Mouse (Mus musculus): ENCODE results near the gene Oasl1. TPM values are rescaled to one million over a fixed set of nuclear protein-coding genes. Genes with fewer than 3 reads are reported as not detected.

Oasl1 gene
- polyA plus RNA-seq, 1 experiment from 2014 or later: 0.26 TPM

DNA sequence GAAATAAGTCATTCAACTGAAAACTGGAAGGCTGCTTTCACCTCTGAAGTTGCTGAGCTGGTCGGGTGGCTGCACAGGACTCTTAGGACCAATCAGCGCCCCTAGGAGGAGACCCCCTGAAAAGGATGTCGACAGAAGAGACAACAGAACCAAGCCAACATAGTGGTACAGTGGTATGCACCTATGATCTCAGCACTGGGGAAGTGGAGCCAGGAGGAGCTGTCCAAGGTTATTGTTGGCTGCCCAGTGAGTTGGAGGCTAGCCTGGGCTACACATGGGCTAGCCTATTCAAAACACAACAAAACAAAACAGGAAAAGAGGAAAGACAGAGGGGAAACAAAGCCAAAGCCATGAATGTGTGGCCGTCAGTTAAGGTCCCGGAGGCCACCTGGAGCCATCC lies 35.0 kb downstream of the Oasl1 start:
- 83% methylated on average over 5 of the region's 5 CpGs for WGBS
- Histone ChIP-seq H3K4me1 (peaks cover 6% of the 10 kb centered on the region; the same call in 1 of the 2 replicates), H3K27me3 (peaks cover 3% of the 10 kb centered on the region; the same call in 1 of the 2 replicates), H3K36me3 (replicated peaks) (no peaks in the 10 kb centered on the region), H3K27ac (no peak overlapping the region), H3K9ac (no peak overlapping the region), H3K4me2 (no peak overlapping the region), H3K4me3 (replicated peaks) (no peak overlapping the region), H3K9me3 (no peaks in the 10 kb centered on the region)
- no peak for ATAC-seq (ENCODE audit: low FRiP score)

DNA sequence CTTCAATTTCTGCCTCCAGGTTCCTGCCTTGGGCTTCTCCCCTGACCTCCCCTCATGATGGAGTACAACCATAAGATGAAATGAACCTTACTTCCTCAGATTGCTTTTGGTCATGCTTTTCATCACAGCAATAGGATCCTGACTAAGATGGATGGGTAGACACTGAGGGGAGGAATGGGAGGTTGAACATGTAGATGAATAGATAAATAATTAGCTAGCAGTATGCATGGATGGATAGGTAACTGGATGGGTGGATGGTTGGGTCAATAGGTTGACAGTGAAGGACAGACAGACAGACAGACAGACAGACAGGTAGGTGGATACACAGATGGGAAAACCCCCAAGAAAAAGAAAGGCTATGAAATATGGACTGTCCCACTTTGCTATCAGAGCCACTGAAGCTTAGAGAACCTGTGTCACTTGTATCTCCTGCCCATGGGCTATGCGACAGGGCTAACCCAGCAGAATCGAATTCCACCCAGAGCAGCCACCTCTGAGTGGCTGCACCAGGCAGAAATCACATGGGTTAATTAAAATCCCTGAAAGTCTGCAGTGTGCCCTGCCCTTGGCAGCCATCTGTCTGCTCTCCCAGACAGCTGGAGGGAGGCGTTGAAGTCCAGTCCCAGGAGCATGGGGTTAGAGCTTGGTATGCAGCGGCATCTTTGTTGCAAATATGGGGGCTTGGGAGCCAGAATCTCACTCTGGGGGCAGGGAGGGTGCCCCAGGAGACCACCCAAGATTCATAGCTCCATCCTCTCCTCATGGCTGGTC lies 38.7 kb downstream of the Oasl1 start:
- H3K4me1 ChIP-seq: peaks cover 6% of the 10 kb centered on the region; the same call in 1 of the 2 replicates
- WGBS: 66% methylated on average over 4 of the region's 4 CpGs
- H3K36me3 ChIP-seq (replicated peaks): no peaks in the 10 kb centered on the region
- H3K9ac ChIP-seq: no peak overlapping the region
- no peak overlapping the region for H3K4me3 ChIP-seq (replicated peaks)
- no peak overlapping the region for H3K4me2 ChIP-seq
- no peaks in the 10 kb centered on the region for H3K9me3 ChIP-seq
- ATAC-seq (ENCODE audit: low FRiP score): no peak
- H3K27me3 ChIP-seq: peaks cover 3% of the 10 kb centered on the region; the same call in 1 of the 2 replicates
- no peak overlapping the region for H3K27ac ChIP-seq

DNA sequence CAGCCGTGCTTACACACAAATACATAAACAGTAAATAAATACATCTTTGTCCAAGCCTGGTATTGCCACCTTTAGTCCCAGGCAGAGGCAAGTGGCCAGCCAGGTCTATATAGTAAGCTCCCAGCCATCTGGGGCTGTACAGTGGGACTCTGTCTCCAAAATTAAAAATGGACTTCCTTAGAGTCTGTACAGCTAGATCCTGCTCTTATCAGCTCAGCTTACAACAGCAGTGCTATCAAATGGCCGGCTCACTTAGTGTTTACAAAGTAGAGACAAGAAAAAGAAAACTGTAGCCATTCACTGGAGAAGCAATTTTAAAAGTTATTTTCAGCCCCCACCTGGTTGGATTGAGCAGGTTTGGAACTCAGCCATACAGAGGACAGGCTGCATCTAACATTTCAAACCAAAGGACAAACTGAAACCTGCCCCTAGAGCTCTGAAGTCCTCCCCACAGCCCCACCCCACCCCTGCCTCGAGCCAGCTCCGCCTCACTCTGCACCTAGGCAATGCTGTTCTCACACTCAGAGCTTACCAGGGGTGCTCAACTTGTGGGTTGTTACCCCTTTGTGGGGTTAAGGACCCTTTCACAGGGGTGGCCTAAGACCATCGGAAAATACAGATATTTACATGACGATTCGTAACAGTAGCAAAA lies 41.4 kb downstream of the Oasl1 start:
- Histone ChIP-seq H3K4me3 (replicated peaks) (no peak overlapping the region), H3K27me3 (peaks cover 20% of the 10 kb centered on the region; the same call in 1 of the 2 replicates), H3K9me3 (no peaks in the 10 kb centered on the region), H3K4me1 (peaks cover 17% of the 10 kb centered on the region), H3K27ac (no peak overlapping the region), H3K4me2 (no peak overlapping the region), H3K9ac (no peak overlapping the region), H3K36me3 (replicated peaks) (no peaks in the 10 kb centered on the region)
- 72% methylated on average over 7 of the region's 7 CpGs for WGBS
- ATAC-seq (ENCODE audit: low FRiP score): no peak

DNA sequence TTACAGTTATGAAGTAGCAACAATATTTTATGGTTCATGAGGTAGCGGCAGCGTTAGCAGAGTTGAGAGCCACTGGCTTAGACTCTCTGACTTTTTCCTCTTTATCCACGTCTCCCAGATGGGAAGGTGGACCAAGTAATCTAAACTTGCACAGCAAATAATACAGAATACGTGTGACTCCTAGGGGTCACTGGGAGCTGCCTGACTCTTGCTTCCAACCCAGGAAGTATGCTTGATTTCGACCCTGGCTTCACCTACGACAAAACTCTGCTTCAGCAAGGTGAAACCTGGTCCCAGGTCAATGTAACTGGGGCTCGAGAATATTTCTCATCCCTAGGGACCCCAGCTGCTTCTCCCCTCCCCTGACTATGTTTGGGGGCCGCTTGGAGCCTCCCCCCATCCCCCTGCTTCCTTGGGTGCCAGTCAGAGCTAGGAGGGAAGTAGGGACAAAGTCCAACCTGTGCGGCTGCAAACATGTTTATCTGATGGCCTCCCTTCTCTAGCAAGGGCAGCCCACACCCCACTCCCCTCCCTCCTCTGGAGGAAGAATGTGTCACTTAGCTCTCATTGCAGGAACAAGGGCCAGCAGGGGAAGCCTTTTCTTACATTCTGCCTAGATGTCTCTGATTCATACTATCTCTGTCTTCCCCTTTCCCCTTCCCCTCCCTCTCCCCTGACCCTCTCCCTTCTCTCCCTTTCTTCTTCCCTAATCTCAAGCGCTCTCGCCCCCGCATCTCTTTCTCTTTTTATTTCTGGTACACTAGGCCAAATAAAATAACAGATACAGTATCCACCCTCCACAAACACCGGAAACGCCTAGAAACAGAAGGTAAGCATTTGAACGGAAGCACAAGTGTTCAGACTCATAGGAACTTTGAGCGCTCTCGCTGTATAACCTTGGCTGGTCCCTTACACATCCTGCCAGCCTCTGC lies 42.2 kb downstream of the Oasl1 start:
- no peak for ATAC-seq (ENCODE audit: low FRiP score)
- 70% methylated on average over 17 of the region's 17 CpGs for WGBS
- no peak overlapping the region for H3K4me3 ChIP-seq (replicated peaks)
- H3K9ac ChIP-seq: no peak overlapping the region
- peaks cover 22% of the 10 kb centered on the region; the same call in 1 of the 2 replicates for H3K27me3 ChIP-seq
- H3K4me2 ChIP-seq: no peak overlapping the region
- H3K27ac ChIP-seq: no peak overlapping the region
- no peaks in the 10 kb centered on the region for H3K36me3 ChIP-seq (replicated peaks)
- H3K9me3 ChIP-seq: no peaks in the 10 kb centered on the region
- peaks cover 19% of the 10 kb centered on the region for H3K4me1 ChIP-seq

DNA sequence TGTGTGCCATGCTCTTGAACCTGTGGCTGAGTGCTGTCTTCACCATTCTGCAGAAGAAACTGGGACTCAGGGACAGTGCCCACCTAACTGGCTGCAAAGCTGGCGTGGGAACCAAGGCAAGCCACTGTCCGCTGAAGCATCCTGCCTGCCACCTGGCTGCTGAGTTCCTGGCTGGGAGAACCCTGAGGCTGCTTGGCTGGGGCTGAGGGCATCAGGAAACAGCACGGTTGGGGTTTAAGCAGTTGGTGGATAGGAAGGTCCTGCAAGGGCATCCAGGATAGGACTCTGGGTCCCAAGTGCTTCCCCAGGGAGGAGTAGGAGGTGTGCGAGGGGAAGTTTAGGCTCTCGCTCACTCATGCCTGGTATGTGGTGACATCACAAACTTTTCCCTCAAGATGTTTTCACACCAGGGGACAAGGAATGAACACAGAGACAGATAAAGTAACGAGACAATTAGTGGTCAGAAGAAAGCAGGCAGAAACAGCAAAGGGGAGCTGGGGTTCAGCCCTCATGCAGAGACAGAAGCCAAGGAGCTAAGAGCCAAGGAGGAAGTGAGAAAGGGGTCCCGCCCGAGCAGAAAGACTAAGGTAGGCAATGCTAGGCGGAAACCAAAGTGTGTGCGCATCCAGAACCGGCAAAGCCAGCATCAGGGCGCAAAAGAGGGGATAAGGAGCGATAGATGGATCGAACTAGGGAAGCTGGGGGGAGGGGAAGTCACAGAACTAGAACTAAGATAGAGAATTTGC lies 44.7 kb downstream of the Oasl1 start:
- H3K4me1 ChIP-seq: peaks cover 13% of the 10 kb centered on the region

DNA sequence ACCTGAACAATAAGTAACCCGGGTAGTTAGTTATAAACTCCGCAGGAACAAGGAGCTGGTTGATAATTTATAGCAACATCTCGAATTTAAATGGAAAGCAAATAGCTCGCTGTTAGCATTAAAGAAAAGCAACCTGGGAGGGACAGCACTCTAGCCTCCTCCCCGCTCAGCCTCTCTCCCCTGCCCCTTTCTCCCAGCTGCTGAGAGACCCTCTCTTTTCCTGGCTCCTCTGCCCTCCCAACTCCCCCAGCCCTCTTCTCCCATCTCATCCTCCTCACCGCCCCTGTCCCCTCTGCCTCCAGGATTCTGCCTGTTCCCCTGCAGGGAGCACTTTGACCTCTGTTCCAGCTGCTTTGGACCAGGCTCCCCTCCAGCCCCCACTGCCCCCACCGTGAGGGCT lies 45.6 kb downstream of the Oasl1 start:
- no peak for ATAC-seq (ENCODE audit: low FRiP score)
- no peak overlapping the region for H3K9ac ChIP-seq

More for the DNA sequence above, 44.7 kb downstream of the Oasl1 start:
- Histone ChIP-seq H3K4me2 (no peak overlapping the region), H3K27ac (no peak overlapping the region), H3K36me3 (replicated peaks) (no peaks in the 10 kb centered on the region), H3K9ac (no peak overlapping the region), H3K9me3 (no peaks in the 10 kb centered on the region), H3K27me3 (peaks cover 21% of the 10 kb centered on the region; the same call in 1 of the 2 replicates), H3K4me3 (replicated peaks) (no peak overlapping the region)
- ATAC-seq (ENCODE audit: low FRiP score): no peak
- WGBS: 41% methylated on average over 14 of the region's 14 CpGs

DNA sequence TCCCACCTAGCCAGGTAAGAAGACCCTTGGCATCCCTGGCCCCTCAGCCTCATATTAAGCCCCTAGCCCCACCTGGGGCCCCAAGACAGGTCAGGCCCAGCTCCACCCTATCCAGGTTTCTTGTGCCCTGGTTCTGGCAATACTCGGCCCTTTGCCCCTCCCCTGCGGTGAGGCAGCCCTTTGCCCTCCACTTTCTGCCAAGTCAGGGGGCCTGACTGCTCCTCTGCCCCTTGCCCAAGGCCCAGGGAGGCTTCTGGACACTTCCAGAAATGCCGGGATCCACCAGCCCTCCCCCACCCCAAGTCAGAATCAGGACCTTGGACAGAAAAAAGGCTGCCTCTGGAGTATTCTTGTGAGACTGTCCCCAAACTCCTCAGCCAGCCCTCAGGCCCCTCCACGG lies 46.0 kb downstream of the Oasl1 start:
- Histone ChIP-seq H3K36me3 (replicated peaks) (no peaks in the 10 kb centered on the region), H3K27ac (no peak overlapping the region), H3K9ac (no peak overlapping the region), H3K9me3 (no peaks in the 10 kb centered on the region), H3K4me1 (peaks cover 13% of the 10 kb centered on the region), H3K4me2 (no peak overlapping the region), H3K4me3 (replicated peaks) (no peak overlapping the region), H3K27me3 (peaks cover 21% of the 10 kb centered on the region; the same call in 1 of the 2 replicates)
- ATAC-seq (ENCODE audit: low FRiP score): no peak
- WGBS: 16% methylated on average over 4 of the region's 4 CpGs

More for the DNA sequence above, 45.6 kb downstream of the Oasl1 start:
- H3K27me3 ChIP-seq: peaks cover 21% of the 10 kb centered on the region; the same call in 1 of the 2 replicates
- H3K4me2 ChIP-seq: no peak overlapping the region
- H3K9me3 ChIP-seq: no peaks in the 10 kb centered on the region
- H3K36me3 ChIP-seq (replicated peaks): no peaks in the 10 kb centered on the region
- H3K4me3 ChIP-seq (replicated peaks): no peak overlapping the region
- H3K27ac ChIP-seq: no peak overlapping the region
- peaks cover 13% of the 10 kb centered on the region for H3K4me1 ChIP-seq
- WGBS: 17% methylated on average over 7 of the region's 7 CpGs

DNA sequence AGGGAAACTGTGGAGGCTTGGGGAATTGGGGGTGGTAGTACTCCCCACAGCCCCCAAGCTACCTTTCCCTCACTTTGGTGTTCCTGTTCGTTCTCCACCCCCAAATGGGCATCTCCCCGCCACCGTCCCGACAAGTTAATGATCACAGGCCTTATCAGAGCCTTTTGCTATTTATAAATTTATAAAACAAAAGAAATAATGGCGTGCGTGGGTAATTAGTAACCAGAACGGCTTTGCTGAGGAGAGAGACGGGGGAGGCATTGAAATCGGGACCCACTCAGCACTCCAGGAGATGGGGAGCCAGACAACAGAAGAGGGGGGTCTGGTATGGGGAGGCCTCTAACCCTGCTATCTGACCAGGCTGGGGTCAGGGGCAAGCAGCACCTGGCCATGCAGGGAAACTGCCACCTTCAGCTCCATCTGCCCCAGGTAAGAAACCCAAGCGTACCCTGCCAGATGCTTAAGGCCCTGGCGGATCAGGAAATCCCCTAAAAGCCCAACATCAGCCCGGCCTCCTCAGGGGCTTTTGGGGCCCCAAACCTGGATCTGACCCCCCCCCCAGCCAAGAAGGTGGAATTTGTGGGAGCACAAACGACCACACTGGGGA lies 46.7 kb downstream of the Oasl1 start:
- no peak overlapping the region for H3K9ac ChIP-seq
- 54% methylated on average over 13 of the region's 13 CpGs for WGBS
- no peaks in the 10 kb centered on the region for H3K9me3 ChIP-seq
- H3K4me3 ChIP-seq (replicated peaks): no peak overlapping the region
- H3K27me3 ChIP-seq: peaks cover 21% of the 10 kb centered on the region; the same call in 1 of the 2 replicates
- no peak overlapping the region for H3K27ac ChIP-seq
- no peak for ATAC-seq (ENCODE audit: low FRiP score)
- no peak overlapping the region for H3K4me2 ChIP-seq
- no peaks in the 10 kb centered on the region for H3K36me3 ChIP-seq (replicated peaks)
- peaks cover 13% of the 10 kb centered on the region for H3K4me1 ChIP-seq

DNA sequence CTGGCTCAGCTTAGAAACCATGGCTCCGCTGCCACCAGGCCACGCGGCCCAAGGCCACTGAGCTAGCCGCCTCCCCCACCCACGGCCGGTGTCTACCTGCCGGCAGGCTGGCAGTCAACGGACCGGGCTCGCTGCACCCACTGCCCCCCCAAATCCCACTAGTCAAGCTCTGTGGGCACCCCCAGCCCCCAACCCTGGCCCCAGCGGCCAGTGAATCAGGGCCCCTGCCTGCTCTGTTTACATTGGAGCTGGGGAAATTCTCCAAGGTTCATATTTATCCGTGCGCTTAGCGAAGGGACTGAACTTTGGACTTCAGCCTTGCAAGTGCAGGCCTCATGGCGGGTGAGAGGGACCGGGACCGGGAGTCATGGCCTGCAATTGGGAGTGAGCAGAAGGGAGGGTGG lies 47.8 kb downstream of the Oasl1 start, which contains the start of gene Hnf1a:
Hnf1a (minus strand) TSS at position 271 of the 404 bp plus-strand sequence.
- H3K9me3 ChIP-seq: no peaks in the 10 kb centered on the region
- H3K27ac ChIP-seq: no peak within 1 kb of the TSS
- H3K4me2 ChIP-seq: no peak within 1 kb of the TSS
- no peak within 1 kb of the TSS for H3K9ac ChIP-seq
- H3K27me3 ChIP-seq: peaks cover 21% of the 10 kb centered on the region; the same call in 1 of the 2 replicates
- no peaks in the 10 kb centered on the region for H3K36me3 ChIP-seq (replicated peaks)
- no peak within 1 kb of the TSS for H3K4me3 ChIP-seq (replicated peaks)
- ATAC-seq (ENCODE audit: low FRiP score): no peak
- peaks cover 13% of the 10 kb centered on the region for H3K4me1 ChIP-seq
- WGBS: 88% methylated on average over 17 of the region's 17 CpGs

DNA sequence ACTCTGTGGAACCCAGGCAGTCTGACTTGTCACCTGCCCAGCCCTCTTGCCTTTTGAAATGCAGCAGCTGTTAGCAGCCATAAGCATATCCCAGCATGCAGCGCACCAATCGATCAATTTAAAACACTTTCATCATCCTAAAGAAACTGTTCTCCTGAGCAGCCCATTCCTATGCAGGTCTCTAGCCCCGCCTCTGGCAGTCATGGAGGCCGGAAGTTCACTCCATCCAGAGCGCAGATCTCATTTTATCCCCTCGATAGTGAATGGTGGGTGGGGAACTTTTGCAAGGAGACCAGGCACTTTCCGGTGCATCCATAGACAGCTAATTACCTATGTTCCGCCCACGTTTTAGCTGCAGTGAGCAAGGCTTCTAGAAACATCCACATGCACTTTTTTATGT lies 49.2 kb downstream of the Oasl1 start:
- no peak for ATAC-seq (ENCODE audit: low FRiP score)
- peaks cover 13% of the 10 kb centered on the region for H3K4me1 ChIP-seq
- no peak overlapping the region for H3K4me2 ChIP-seq
- H3K27me3 ChIP-seq: peaks cover 21% of the 10 kb centered on the region; the same call in 1 of the 2 replicates
- WGBS: 87% methylated on average over 9 of the region's 9 CpGs
- no peaks in the 10 kb centered on the region for H3K36me3 ChIP-seq (replicated peaks)
- H3K27ac ChIP-seq: no peak overlapping the region
- no peak overlapping the region for H3K4me3 ChIP-seq (replicated peaks)
- H3K9me3 ChIP-seq: no peaks in the 10 kb centered on the region
- H3K9ac ChIP-seq: no peak overlapping the region

DNA sequence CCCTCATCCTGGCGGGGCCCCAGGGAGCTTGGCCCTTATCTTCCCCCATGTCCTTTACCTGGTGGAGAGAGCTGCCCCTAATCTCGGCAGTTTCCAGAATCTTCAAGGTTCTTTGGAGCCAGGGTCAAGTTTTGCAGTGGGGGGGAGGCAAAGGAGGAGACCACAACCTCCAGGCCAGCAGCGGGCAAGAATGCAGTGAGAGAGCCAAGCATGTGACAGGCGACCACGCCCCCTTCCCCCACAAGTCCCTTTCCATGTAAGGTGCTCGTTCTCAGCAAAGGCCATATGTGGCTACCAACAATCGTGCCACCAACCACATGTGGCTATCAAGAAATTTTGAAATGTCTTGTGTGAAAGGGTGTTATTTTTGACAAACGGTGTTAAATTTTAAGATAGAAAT lies 50.1 kb downstream of the Oasl1 start:
- Histone ChIP-seq H3K9ac (no peak overlapping the region), H3K4me3 (replicated peaks) (no peak overlapping the region), H3K36me3 (replicated peaks) (no peaks in the 10 kb centered on the region), H3K9me3 (no peaks in the 10 kb centered on the region), H3K27me3 (peaks cover 14% of the 10 kb centered on the region; the same call in 1 of the 2 replicates), H3K4me1 (peaks cover 10% of the 10 kb centered on the region), H3K27ac (no peak overlapping the region), H3K4me2 (no peak overlapping the region)
- ATAC-seq (ENCODE audit: low FRiP score): no peak
- 82% methylated on average over 8 of the region's 8 CpGs for WGBS
